Mouse (Mus musculus): ENCODE data around the gene Hopx. TPM values are rescaled to one million over a fixed set of nuclear protein-coding genes. Genes with fewer than 3 reads are reported as not detected.
"Not testable (repeated sequence)": the region's sequence is repeated elsewhere in the genome, so short reads cannot be mapped to it uniquely, and the experiment has no call there.

Hopx gene
- total RNA-seq, 1 experiment, result 4.9 TPM

GRCm38 (mm10) chr5:77099317-77099996, 15.5 kb downstream of the Hopx start:
- H3K4me3 ChIP-seq (ENCODE audit: insufficient read depth in 1 of 2, low read depth in 1 of 2, low read length in 2 of 2, poor library complexity in 1 of 2, severe bottlenecking in 1 of 2), result no peak overlapping the region
- no peaks in the 10 kb centered on the region for H3K36me3 ChIP-seq (ENCODE audit: control insufficient read depth, insufficient read depth, low read length, poor library complexity, severe bottlenecking)
- H3K4me1 ChIP-seq (ENCODE audit: control insufficient read depth in 2 of 2, insufficient read depth in 2 of 2, low read length in 2 of 2, poor library complexity in 1 of 2), result peaks cover 0 to 2% of the 10 kb centered on the region in 2 experiments; a peak in 1 of 4 replicates
- H3K27ac ChIP-seq (ENCODE audit: insufficient read depth, low read depth, low read length, poor library complexity, severe bottlenecking), result no peak overlapping the region
- in situ Hi-C loops (cut with MboI; ENCODE audit: low sequenced_read_pairs in 2 of 2, unreplicated experiment in 2 of 2), result no loop called here
- no peak for TF ChIP-seq MAFK (IDR thresholded peaks at IDR 0.05; ENCODE audit: insufficient read depth, low read depth, low read length)
- H3K9ac ChIP-seq (ENCODE audit: insufficient read depth, low read depth, low read length, poor library complexity, severe bottlenecking), result no peak overlapping the region
- no peak for DNase-seq (ENCODE audit: low read depth, low spot score)
- no peaks in the 10 kb centered on the region for H3K9me3 ChIP-seq (ENCODE audit: control insufficient read depth, insufficient read depth, low read depth, low read length)

GRCm38 (mm10) chr5:77098874-77099273, 16.0 kb downstream of the Hopx start:
- no peak for DNase-seq (ENCODE audit: low read depth, low spot score)
- in situ Hi-C loops (cut with MboI; ENCODE audit: low sequenced_read_pairs in 2 of 2, unreplicated experiment in 2 of 2), result no loop called here
- no peak overlapping the region for H3K9ac ChIP-seq (ENCODE audit: insufficient read depth, low read depth, low read length, poor library complexity, severe bottlenecking)
- TF ChIP-seq MAFK (IDR thresholded peaks at IDR 0.05; ENCODE audit: insufficient read depth, low read depth, low read length) (no peak), HCFC1 (IDR thresholded peaks at IDR 0.05; ENCODE audit: borderline replicate concordance, insufficient read depth, low read length) (no peak), ZNF384 (IDR thresholded peaks at IDR 0.05; ENCODE audit: low read depth, low read length) (no peak), CHD2 (IDR thresholded peaks at IDR 0.05; ENCODE audit: low read depth, low read length) (no peak), ZC3H11A (IDR thresholded peaks at IDR 0.05; ENCODE audit: borderline replicate concordance, low read depth, low read length) (no peak)
- H3K4me3 ChIP-seq (ENCODE audit: insufficient read depth in 1 of 2, low read depth in 1 of 2, low read length in 2 of 2, poor library complexity in 1 of 2, severe bottlenecking in 1 of 2), result no peak overlapping the region
- no peaks in the 10 kb centered on the region for H3K36me3 ChIP-seq (ENCODE audit: control insufficient read depth, insufficient read depth, low read length, poor library complexity, severe bottlenecking)
- no peak overlapping the region for H3K27ac ChIP-seq (ENCODE audit: insufficient read depth, low read depth, low read length, poor library complexity, severe bottlenecking)
- no peaks in the 10 kb centered on the region for H3K9me3 ChIP-seq (ENCODE audit: control insufficient read depth, insufficient read depth, low read depth, low read length)
- peaks cover 0 to 2% of the 10 kb centered on the region in 2 experiments; a peak in 1 of 4 replicates for H3K4me1 ChIP-seq (ENCODE audit: control insufficient read depth in 2 of 2, insufficient read depth in 2 of 2, low read length in 2 of 2, poor library complexity in 1 of 2)

- no peaks in the 10 kb centered on the region for H3K36me3 ChIP-seq (ENCODE audit: control insufficient read depth, insufficient read depth, low read length, poor library complexity, severe bottlenecking)
- H3K27ac ChIP-seq (ENCODE audit: insufficient read depth, low read depth, low read length, poor library complexity, severe bottlenecking), result no peak overlapping the region
- H3K4me3 ChIP-seq (ENCODE audit: insufficient read depth in 1 of 2, low read depth in 1 of 2, low read length in 2 of 2, poor library complexity in 1 of 2, severe bottlenecking in 1 of 2), result no peak overlapping the region
- H3K9me3 ChIP-seq (ENCODE audit: control insufficient read depth, insufficient read depth, low read depth, low read length), result no peaks in the 10 kb centered on the region
- DNase-seq (ENCODE audit: low read depth, low spot score), result no peak
- TF ChIP-seq ZC3H11A (IDR thresholded peaks at IDR 0.05; ENCODE audit: borderline replicate concordance, low read depth, low read length), result no peak
- TF ChIP-seq ZNF384 (IDR thresholded peaks at IDR 0.05; ENCODE audit: low read depth, low read length), result no peak
- no peak for TF ChIP-seq CHD2 (IDR thresholded peaks at IDR 0.05; ENCODE audit: low read depth, low read length)
- TF ChIP-seq HCFC1 (IDR thresholded peaks at IDR 0.05; ENCODE audit: borderline replicate concordance, insufficient read depth, low read length), result no peak
- no peak for TF ChIP-seq MAFK (IDR thresholded peaks at IDR 0.05; ENCODE audit: insufficient read depth, low read depth, low read length)
- no peak overlapping the region for H3K9ac ChIP-seq (ENCODE audit: insufficient read depth, low read depth, low read length, poor library complexity, severe bottlenecking)
- in situ Hi-C loops (cut with MboI; ENCODE audit: low sequenced_read_pairs in 2 of 2, unreplicated experiment in 2 of 2), result no loop called here
- peaks cover 0 to 5% of the 10 kb centered on the region in 2 experiments; a peak in 1 of 4 replicates for H3K4me1 ChIP-seq (ENCODE audit: control insufficient read depth in 2 of 2, insufficient read depth in 2 of 2, low read length in 2 of 2, poor library complexity in 1 of 2)
Observed at GRCm38 (mm10) chr5:77097686-77098085, 17.2 kb downstream of the Hopx start.

- H3K9ac ChIP-seq (ENCODE audit: insufficient read depth, low read depth, low read length, poor library complexity, severe bottlenecking); H3K4me1 ChIP-seq (ENCODE audit: control insufficient read depth in 2 of 2, insufficient read depth in 2 of 2, low read length in 2 of 2, poor library complexity in 1 of 2): not testable (repeated sequence)
Observed at GRCm38 (mm10) chr5:77096194-77096593, 18.7 kb downstream of the Hopx start.

More at GRCm38 (mm10) chr5:77096194-77096593, 18.7 kb downstream of the Hopx start:
- H3K27ac ChIP-seq (ENCODE audit: insufficient read depth, low read depth, low read length, poor library complexity, severe bottlenecking); DNase-seq (ENCODE audit: low read depth, low spot score); H3K9me3 ChIP-seq (ENCODE audit: control insufficient read depth, insufficient read depth, low read depth, low read length); H3K4me3 ChIP-seq (ENCODE audit: insufficient read depth in 1 of 2, low read depth in 1 of 2, low read length in 2 of 2, poor library complexity in 1 of 2, severe bottlenecking in 1 of 2); in situ Hi-C loops (cut with MboI; ENCODE audit: low sequenced_read_pairs in 2 of 2, unreplicated experiment in 2 of 2); H3K36me3 ChIP-seq (ENCODE audit: control insufficient read depth, insufficient read depth, low read length, poor library complexity, severe bottlenecking): not testable (repeated sequence)

Data from ES-E14 (cell line).